Mouse (Mus musculus): ENCODE data around the gene Il27ra. TPM values are rescaled to one million over a fixed set of nuclear protein-coding genes. Genes with fewer than 3 reads are reported as not detected.
"Not testable (repeated sequence)": the region's sequence is repeated elsewhere in the genome, so short reads cannot be mapped to it uniquely, and the experiment has no call there.

The Il27ra gene
- total RNA-seq, 2 experiments from 2014 or later: 2.0 to 2.4 TPM

- DNase-seq (ENCODE audit: extremely low spot score in 1 of 2, low spot score in 1 of 2): peak in 1 of 2 experiments; percentile 55
These were observed 43.9 kb downstream of the Il27ra start for GRCm38 (mm10) chr8:83998231-83999056.

- peak in 1 of 2 experiments; percentile 51 for DNase-seq (ENCODE audit: extremely low spot score in 1 of 2, low spot score in 1 of 2)
These were observed 44.8 kb downstream of the Il27ra start, which contains the start of gene Samd1 for GRCm38 (mm10) chr8:83997511-83998141. Gene Samd1, plus strand, starts transcription at chr8:83997672.

DNA sequence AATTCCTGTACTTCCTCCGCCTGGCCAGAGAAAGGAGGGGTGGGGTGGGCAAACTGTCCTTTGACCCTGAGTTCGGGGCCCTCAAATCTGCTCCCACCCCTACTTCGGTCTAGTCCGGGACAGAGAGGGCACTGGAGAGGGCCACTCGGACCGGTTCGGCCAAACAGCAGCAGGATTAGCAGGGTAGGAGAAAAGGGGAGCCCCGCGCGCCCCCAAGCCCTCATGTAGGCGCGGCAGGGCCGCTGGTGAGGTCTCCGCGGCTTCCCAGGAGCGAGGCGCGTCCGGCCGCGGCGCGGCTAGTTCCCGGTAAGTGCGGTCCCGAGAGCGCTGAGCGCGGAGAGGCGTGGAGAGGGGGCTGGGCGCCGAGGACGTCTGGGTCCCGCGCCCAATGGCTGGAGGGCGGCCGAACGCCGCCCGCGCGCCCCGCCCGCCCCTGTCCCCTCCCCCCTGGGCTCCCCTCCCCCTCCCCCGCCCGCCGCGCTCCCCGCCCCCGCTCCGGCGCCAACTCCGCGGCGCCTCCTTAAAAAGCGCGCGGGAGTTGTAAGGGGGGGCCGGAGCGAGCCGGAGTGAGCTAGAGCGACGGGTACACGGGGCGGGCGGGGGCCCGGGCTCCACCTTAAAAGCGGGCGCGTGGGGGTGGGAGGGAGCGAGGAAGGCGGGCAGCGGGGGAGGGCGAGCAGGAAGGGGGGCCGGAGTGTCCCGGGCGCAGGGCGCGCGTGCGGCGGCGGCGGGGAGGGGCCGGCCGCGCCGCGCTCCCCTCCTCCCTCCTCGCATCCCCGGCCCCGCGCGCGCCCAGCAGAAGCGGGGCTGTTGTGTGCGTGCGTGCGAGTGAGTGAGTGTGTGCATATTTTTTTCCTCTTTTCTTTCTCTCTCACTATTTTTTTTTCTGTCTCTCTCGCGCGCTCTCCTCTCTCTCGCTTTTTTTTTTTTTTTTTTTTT, 45.6 kb downstream of the Il27ra start:
- peak in 1 of 2 experiments; percentile 69 for DNase-seq (ENCODE audit: extremely low spot score in 1 of 2, low spot score in 1 of 2)

DNA sequence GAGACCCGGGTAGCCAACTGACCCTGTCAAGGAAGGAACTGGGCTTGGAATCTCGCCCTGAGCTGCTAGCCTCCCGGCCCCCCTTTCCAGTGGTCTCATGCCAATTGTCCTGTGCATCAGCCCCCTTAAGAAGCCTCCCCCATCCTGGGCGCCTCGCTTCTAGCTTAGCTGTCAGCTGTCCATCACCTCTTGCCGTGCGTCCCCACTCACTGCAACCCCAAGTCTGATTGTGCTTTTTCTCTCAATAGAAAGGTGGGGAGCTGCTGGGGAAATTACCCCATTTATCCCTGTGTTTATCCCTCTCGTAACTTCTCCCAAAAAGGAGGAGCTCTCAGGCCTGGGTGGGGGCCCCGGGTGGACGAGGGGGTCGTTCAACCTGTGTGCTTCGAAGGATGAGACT, 46.4 kb downstream of the Il27ra start:
- no peak for DNase-seq (ENCODE audit: extremely low spot score in 1 of 2, low spot score in 1 of 2)

- DNase-seq (ENCODE audit: extremely low spot score in 1 of 2, low spot score in 1 of 2): no peak
These were observed 48.4 kb downstream of the Il27ra start for GRCm38 (mm10) chr8:83994030-83994429.

DNA sequence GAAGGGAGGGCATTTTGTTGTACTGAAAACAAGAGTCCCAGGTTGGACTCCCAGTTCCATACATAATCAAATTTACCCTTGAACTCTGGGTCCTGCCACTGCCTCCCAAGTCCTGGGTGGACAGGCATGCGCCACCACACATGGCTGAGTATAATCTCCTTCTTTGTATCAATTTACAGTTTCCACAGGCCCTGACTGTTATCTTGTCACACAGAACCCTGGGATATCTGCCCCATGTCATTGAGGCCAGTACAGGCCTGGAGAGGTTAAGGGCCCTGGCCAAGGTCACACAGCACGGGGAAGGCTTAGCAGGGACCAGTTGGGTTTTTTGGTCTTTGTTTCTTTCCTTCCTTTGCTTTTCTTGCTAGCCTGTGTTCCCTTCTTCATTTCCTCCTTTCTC, 49.9 kb downstream of the Il27ra start:
- DNase-seq (ENCODE audit: extremely low spot score in 1 of 2, low spot score in 1 of 2): no peak

DNA sequence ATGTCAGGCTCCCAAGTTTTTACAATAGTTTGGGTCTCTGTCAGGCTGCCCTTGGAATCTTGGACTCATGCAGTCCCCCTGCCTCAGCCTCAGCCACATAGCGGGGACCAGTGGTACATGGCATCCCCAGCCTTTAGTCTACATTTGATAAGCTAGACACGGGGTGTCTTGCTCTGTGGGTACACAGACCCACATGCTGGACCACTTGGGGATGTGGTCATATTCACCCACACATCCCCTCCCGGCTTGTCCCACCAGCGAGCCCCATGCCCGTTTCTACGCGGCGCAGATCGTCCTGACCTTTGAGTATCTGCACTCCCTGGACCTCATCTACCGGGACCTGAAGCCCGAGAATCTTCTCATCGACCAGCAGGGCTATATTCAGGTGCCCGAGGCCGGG, 52.2 kb downstream of the Il27ra start:
- DNase-seq (ENCODE audit: extremely low spot score in 1 of 2, low spot score in 1 of 2): no peak

DNA sequence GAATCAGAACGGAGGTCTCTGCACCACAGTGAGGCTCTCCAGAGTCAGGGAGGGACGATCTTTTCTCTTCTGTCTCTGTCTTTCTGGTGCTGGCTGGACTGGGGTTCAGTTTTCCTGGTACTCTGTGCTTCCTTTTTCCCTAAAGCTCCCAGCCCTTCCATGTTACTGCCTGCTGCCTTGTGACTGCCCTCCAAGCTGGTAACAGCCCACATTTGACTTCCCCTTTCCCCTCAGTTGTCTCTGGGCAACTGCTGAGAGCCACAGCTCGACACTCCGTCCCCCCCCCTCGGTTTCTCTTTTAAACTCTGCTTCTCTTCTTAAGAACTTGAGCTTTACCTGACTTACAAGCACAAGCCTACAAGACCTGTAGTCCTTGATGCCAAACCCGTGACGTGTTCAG, 53.1 kb downstream of the Il27ra start:
- no peak for DNase-seq (ENCODE audit: extremely low spot score in 1 of 2, low spot score in 1 of 2)

DNA sequence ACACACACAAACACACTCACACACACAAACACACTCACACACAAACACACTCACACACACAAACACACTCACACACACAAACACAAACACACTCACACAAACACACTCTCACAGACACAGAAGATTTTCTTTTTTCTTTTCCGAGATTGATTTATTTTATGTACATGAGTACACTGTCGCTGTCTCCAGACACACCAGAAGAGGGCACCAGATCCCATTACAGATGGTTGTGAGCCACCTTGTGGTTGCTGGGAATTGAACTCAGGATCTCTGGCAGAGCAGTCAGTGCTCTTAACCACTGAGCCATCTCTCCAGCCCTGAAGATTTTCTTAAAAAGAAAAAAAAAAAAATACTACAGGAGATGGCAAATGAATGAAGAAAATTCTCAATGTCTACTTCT, 59.2 kb downstream of the Il27ra start:
- DNase-seq (ENCODE audit: extremely low spot score in 1 of 2, low spot score in 1 of 2): not testable (repeated sequence)

DNA sequence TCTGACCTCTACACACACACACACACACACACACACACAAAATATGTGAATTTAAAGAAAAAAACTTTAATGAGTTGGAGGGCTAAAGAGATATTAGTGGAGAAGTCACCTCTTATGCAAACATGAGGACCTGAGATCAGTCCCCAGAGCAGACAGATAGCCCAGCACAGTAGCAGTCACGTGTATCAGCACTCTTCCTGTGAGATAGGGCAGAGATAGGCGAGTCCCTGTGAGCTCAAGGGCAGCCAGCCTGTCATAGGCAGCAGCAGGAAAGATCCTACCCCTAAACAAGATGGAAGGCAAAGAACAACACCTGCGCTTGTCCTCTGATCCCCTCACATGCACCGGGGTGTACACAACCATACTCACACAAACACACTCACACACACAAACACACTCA, 59.9 kb downstream of the Il27ra start:
- no peak for DNase-seq (ENCODE audit: extremely low spot score in 1 of 2, low spot score in 1 of 2)

- DNase-seq (ENCODE audit: extremely low spot score in 1 of 2, low spot score in 1 of 2): no peak
These were observed 60.9 kb downstream of the Il27ra start for GRCm38 (mm10) chr8:83981533-83981932.

DNA sequence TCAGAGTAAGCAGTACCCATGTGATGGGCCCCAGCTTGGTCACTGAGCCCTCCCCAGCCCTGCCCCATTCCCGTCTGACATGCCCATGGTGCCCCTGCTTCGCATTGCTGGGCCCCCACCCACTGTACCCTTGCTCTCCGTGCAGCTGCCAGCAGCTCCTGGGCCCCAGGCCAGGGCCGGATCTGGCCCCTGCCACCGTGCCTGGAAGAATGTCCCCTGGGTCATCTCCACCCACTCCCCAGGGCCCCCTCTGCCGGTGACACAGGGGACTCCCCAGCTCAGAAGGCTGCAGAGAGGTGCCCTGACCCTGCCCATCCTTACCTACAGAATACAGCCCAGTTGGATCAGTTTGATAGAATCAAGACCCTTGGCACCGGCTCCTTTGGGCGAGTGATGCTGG, 61.5 kb downstream of the Il27ra start:
- no peak for DNase-seq (ENCODE audit: extremely low spot score in 1 of 2, low spot score in 1 of 2)

Small RNA genes within 50 kb of the gene (microRNA-seq; reads per million reads assigned to microRNA genes)
- gene Mir1199 (5.5 to 7.2 reads per million in 2 experiments), gene Mir709 (0 reads per million in 2 experiments), gene Mir8111 (5.0 to 6.2 reads per million in 2 experiments)

Other genes starting within 250 kb of the Il27ra start
- gene Adgrl1, start 142.5 kb downstream of the Il27ra start, total RNA-seq (2021): 100 to 1,000 TPM; 315 to 348 TPM
- gene Gm10644, start 87.4 kb downstream of the Il27ra start, total RNA-seq (2021): under 1 TPM; 0.49 to 0.54 TPM
- gene Asf1b, start 87.1 kb downstream of the Il27ra start, total RNA-seq (2021): 1 to 10 TPM in 1 of 2 experiments, under 1 TPM in 1; 0.39 to 1.2 TPM
- 100 to 1,000 TPM; 257 to 273 TPM for gene Prkaca, start 69.6 kb downstream of the Il27ra start, total RNA-seq (2021)
- gene Samd1, start 44.9 kb downstream of the Il27ra start, total RNA-seq (2021): 10 to 100 TPM; 44.2 to 45.4 TPM
- gene 1700067K01Rik, start 41.1 kb downstream of the Il27ra start, total RNA-seq (2021): under 1 TPM; 0.20 to 0.33 TPM
- gene 2210011C24Rik, start 30.4 kb downstream of the Il27ra start, total RNA-seq (2021): 1 to 10 TPM; 1.9 to 2.3 TPM
- gene Palm3, start 21.1 kb downstream of the Il27ra start, total RNA-seq (2021): 1 to 10 TPM; 2.7 to 2.9 TPM
- gene Rln3, start 2.4 kb upstream of the Il27ra start, total RNA-seq (2021): not detected
- gene Gm10643, start 22.5 kb upstream of the Il27ra start, total RNA-seq (2021): 1 to 10 TPM; 4.4 to 4.5 TPM
- 10 to 100 TPM; 19.8 to 24.1 TPM for gene Rfx1, start 24.2 kb upstream of the Il27ra start, total RNA-seq (2021)
- 10 to 100 TPM; 18.5 to 19.1 TPM for gene Dcaf15, start 62.2 kb upstream of the Il27ra start, total RNA-seq (2021)
- not detected for gene Podnl1, start 83.4 kb upstream of the Il27ra start, total RNA-seq (2021)
- gene Cc2d1a, start 105.3 kb upstream of the Il27ra start, total RNA-seq (2021): 10 to 100 TPM; 52.6 to 54.0 TPM
- 1 to 10 TPM; 1.4 to 2.1 TPM for gene 4930432K21Rik, start 105.4 kb upstream of the Il27ra start, total RNA-seq (2021)
- gene Nanos3, start 142.6 kb upstream of the Il27ra start, total RNA-seq (2021): 1 to 10 TPM; 2.6 to 3.0 TPM
- gene Zswim4, start 194.5 kb upstream of the Il27ra start, total RNA-seq (2021): 10 to 100 TPM; 16.5 to 20.4 TPM
- 100 to 1,000 TPM; 140 to 152 TPM for gene D8Ertd738e, start 207.1 kb upstream of the Il27ra start, total RNA-seq (2021)
- gene Mri1, start 214.7 kb upstream of the Il27ra start, total RNA-seq (2021): 10 to 100 TPM; 18.4 to 20.6 TPM
- 10 to 100 TPM; 24.2 to 25.5 TPM for gene Ccdc130, start 227.8 kb upstream of the Il27ra start, total RNA-seq (2021)